Mouse (Mus musculus) layer of hippocampus, adult 2 months (tissue): ENCODE results near the gene Prkn. TPM values are rescaled to one million over a fixed set of nuclear protein-coding genes. Genes with fewer than 3 reads are reported as not detected.

ENCODE experiments used
- DNase-seq, 2 experiments: peaks; one replicate each; pipeline ENCODE4 v3.0.0; 2022; ENCODE audit warnings: low spot score in 2 of 2
- H3K27ac ChIP-seq: fragments of 200-600 bp; 2 replicates; pipeline ENCODE4 v1.8.1; 2022
- H3K4me3 ChIP-seq: fragments of 200-600 bp; 2 replicates; pipeline ENCODE4 v1.8.1; 2022; ENCODE audit warnings: mild to moderate bottlenecking
- CTCF ChIP-seq: fragments of 200-600 bp; conservative IDR thresholded peaks from 2 replicates; pipeline ENCODE4 v1.8.1; 2022; ENCODE audit warnings: antibody characterized with exemption, mild to moderate bottlenecking, moderate library complexity
- total RNA-seq, 2 experiments: library from RNA; stranded (reverse); gene quantifications; 2 replicates each; pipeline ENCODE4 v1.2.3; 2021

The Prkn gene
- total RNA-seq, 2 experiments from 2014 or later, result 18.0 to 22.4 TPM

DNA sequence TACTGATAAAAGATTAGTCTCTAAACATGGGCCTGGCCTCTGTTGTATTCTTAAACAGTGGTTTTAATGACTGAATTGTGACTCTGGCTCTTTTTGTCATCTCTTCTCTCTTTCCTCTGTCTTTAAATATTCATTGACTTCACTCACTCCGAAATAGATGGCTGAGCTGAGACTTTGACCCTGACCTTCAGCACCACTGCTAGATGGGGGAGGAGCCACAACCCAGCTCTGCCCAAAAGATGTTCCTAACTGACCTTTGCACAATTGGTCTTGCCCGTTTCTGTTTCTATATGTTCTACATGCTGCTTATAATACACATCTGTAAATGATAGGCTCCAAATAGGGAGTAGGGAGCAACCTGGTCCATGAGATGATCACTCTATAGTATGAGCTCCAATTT, 912.5 kb downstream of the Prkn start:
- H3K27ac ChIP-seq, result no peak overlapping the region
- no peak for DNase-seq
- no peak for TF ChIP-seq CTCF
- H3K4me3 ChIP-seq, result no peak overlapping the region

DNA sequence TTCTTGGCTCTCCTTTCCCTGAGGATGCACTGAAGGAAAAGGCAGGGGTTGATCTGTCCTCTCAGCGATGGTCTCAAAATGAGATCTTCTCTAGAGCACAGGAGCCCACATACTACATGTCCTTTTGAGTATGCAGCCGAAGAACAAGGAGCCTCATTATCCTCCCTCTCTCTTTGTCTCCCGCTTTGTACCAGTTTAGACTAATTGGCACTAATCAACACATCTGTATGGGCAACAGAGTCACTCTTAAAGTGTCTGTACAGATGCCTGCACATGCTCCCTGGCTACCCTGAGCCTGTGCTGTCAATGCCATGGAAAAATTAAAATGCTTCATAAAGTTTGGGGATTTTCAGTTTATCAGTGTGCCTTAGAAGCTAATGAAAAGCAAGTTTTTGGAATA, 924.9 kb downstream of the Prkn start:
- Histone ChIP-seq H3K27ac (no peak overlapping the region), H3K4me3 (no peak overlapping the region)
- no peak for TF ChIP-seq CTCF
- no peak for DNase-seq

DNA sequence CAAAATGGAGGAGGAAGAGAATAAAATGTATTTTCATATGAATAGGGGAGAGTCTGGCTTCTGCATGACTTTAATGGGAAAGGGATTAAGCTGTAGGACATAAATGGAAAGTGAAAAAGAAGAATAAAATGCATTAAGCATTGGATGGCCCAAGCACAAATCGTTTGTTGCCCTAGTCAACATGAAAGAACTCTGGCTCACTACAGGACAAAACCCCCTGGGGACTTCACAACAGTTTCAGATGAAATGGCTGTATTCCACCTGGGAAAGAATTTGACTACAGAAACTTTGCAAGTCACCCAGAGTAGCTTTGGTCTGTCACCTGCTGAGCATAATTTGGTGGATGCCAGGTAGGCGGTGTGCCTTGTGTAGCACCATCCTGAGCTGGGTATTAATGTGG, 925.4 kb downstream of the Prkn start:
- H3K4me3 ChIP-seq, result no peak overlapping the region
- no peak for DNase-seq
- H3K27ac ChIP-seq, result no peak overlapping the region
- TF ChIP-seq CTCF, result no peak

DNA sequence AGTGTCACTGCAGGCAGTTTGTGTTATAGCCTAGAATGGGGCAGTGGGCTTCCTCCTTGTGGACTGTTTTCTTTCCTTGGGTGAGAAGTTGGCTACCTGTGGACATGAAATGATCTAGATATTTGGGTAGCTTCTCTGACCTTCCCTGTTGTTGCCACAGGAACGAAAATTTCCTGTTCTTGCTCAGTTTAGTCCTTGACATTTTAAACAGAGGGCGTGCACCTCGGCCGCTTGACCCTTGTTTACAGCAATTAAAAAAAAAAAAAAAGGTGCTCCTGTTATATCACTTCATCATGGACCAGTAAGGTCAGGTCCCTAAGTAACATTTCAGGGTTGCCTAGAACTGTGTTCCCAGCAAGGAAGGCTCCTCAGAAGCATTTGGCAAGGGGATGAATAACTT, 927.1 kb downstream of the Prkn start:
- DNase-seq, result no peak
- no peak for TF ChIP-seq CTCF
- H3K4me3 ChIP-seq, result no peak overlapping the region
- no peak overlapping the region for H3K27ac ChIP-seq

DNA sequence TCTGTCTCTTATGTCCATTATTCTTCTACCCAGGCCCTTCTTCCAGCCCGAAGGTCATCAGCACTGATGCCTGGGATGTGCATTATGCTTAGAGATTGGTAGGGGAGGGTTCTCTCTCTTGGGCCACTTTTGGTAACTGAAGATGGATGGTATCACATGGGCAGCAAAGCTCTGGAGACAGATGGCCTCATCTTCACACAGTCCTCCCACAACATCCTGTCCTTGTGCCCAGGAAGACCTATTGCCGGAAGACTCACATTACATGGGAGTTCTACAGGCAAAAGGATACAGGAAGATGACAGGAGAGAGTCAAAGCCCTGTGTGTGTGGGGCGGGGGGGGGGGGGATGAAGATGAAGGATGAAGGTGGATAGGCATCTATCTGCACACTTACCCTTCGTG, 928.2 kb downstream of the Prkn start:
- Histone ChIP-seq H3K27ac (no peak overlapping the region), H3K4me3 (no peak overlapping the region)
- no peak for DNase-seq
- no peak for TF ChIP-seq CTCF

DNA sequence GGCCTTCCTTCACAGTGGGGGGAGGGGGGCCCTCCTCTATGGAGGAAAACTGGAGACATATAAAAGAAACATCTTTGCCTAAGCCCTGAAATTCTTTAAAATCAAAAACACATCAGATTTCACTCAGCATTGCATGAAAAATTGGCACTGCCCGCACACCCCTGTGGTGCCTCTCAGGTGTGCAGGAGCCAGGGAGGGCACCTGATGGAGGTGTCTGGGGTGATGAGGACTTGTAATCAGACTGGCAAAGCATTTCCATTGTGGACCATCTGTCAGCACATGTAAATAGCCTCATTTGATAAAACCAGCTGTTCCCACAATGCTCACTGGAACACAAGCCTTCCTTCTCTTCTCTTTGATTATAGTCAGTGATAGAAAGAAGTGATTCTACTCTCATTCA, 928.8 kb downstream of the Prkn start:
- no peak for TF ChIP-seq CTCF
- no peak overlapping the region for H3K27ac ChIP-seq
- no peak overlapping the region for H3K4me3 ChIP-seq
- no peak for DNase-seq

DNA sequence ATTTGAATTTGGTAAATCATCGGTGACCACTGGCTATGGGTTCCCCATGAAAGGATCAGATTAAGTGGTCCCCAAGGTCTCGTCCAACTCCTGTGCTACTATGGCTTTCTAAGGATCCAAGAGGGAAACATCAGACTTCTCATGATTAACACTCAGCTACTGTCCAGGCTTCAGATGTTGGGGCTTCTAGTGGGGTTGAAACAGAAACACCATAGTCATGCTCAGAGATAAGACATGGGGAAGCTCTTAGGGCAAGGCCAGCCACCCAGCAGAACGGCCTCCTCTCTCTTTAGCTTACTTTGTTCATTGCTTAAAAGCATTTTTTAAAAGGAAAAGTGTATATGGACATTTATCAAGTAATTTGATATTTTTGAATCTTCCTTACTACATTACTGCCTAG, 929.3 kb downstream of the Prkn start:
- no peak for DNase-seq
- Histone ChIP-seq H3K27ac (no peak overlapping the region), H3K4me3 (no peak overlapping the region)
- no peak for TF ChIP-seq CTCF

DNA sequence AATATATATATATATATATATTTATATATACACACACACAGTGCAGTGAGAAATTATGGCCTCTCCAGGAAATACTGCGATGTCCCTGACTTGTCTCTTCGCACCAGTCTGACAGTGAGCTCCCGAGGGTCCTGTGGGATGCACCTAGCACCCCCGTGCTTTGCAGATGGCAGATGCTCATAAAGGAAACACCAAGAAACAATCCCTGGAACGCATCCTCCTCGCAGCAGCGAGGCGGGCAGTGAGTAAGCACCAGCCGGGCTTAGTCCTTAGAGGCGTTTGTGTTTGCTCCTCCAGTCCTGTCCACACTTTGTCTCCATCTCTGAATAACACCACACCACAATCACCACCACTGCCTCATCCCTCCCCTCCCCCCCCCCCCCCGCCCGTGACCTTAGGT, 939.4 kb downstream of the Prkn start:
- TF ChIP-seq CTCF, result no peak
- Histone ChIP-seq H3K27ac (no peak overlapping the region), H3K4me3 (no peak overlapping the region)
- peak in 1 of 2 experiments; percentile 27 for DNase-seq

DNA sequence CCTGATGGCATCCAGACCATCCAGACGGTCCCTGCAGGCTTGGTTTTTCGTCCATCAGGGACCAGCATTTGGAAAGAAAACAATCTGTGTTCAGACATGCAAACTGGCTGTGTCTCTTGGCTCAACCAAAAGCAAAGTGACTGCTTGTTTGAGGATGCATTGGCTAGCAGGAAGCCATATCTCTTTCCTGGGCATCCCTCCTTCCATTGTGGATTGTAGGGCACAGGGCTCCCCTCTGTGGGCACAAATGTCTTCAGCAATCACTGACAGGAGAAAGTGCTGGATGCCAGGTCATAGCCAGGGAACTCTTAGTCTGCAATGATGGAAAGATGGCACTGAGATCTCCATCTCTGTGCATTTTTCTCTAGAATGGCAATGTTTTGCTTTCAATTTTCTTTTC, 939.8 kb downstream of the Prkn start:
- Histone ChIP-seq H3K4me3 (no peak overlapping the region), H3K27ac (no peak overlapping the region)
- peak; percentile 42 for TF ChIP-seq CTCF
- peak in 1 of 2 experiments; percentile 16 for DNase-seq

DNA sequence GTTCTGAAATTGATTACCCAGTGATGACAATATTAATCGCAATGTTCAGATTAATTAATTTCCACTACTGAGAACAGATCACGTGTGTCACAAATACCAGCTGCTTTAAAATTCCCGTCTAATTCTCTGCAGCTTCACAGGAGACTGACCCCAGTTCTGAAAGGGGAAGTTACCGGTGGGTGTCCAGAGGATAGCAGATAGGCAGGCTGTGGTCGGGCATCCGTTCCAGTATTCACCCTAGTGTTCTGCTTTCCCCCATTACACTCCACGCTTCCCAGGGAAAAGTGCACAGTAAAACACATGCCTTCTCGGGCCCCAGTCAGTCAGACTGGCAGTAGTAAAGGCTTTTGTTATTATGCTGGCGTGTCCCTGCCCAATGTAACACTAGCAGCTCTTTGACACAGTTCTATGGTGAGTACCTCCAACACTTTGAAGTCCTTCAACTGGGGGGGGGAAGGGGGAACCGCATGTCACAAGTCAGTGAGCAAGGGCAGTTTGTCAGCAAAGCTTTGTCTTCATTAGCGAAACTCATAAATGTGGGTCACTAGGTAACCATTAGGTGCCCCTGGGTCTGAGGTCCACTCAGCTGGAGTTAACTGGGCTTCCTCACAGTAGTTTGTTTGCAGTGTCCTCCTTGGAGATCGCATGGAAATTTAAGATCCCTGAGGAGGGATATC, 940.8 kb downstream of the Prkn start:
- H3K4me3 ChIP-seq, result no peak overlapping the region
- H3K27ac ChIP-seq, result no peak overlapping the region
- DNase-seq, result no peak
- no peak for TF ChIP-seq CTCF

DNA sequence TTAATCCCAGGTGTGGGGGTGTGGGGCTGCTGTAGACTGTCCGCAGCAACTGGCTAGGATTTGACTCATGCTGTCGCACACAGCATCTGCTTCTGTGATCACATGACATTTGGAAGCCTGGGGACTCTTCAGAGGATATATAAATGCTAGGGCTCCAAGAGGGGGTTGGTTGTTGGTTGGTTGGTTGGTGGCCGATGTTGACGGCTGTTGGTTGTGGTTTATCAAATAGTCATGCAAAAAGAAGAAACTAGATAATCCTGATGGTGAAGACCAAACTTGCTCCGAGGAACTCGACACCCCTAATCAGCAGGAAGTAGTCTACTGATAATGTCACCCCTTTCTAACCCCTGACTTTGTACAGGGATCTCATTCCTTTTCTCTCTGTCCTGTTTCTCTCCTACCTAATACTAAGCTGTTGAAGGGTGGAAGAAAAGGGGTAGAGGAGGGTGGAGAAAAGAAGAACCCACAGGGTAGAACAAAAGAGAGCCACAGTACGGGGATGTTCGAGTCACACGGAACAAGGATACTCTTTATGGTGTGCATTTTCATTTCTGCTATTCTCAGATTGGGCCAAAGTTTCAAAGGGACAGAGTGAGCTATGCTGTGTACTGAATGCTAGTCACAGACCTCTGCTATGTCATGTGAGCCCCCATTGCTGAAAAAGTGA, 948.2 kb downstream of the Prkn start:
- DNase-seq, result no peak
- H3K27ac ChIP-seq, result no peak overlapping the region
- H3K4me3 ChIP-seq, result no peak overlapping the region
- no peak for TF ChIP-seq CTCF

DNA sequence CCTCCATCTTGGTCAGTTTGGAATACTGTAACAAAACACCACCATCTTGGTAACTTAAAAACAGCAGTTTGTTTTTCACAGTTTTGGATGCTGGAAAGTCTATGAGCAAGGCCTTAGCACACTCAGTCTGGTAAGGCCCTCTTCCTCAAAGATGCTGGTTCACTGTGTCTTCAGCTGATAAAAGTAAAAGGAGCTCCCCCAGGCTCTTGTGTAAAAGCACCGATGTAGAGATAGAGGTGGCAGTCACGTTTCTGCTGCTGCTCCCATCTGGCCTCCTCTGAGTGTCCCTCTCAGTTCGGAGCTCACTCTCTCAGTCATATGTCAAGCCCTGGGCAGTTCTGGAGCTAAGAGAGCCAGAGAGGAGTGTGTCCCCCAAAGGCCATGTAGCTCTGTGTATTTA, 955.8 kb downstream of the Prkn start:
- DNase-seq, result no peak
- H3K27ac ChIP-seq, result no peak overlapping the region
- no peak for TF ChIP-seq CTCF
- no peak overlapping the region for H3K4me3 ChIP-seq

DNA sequence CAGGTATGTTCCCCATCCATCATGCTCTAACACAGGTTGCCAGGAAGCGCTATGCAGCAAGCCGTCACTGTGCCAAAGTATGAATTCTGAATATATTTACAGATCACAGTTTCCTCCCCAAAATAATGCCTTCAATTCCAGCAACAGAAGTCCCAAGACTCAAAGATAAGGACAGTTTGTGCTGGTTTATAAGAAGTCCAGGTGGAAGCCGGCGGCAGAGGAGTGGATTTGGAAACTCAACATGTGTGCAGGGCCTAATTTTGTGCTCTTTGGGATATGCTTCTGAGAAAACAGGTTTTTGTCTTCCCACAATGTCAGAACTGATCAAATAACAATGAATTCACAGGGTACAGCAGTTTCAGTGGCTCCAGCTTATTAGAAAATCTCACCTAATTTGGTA, 961.0 kb downstream of the Prkn start:
- peak; percentile 30 to 44 for DNase-seq
- Histone ChIP-seq H3K27ac (peak overlapping the region; percentile 67), H3K4me3 (no peak overlapping the region)
- TF ChIP-seq CTCF, result no peak

DNA sequence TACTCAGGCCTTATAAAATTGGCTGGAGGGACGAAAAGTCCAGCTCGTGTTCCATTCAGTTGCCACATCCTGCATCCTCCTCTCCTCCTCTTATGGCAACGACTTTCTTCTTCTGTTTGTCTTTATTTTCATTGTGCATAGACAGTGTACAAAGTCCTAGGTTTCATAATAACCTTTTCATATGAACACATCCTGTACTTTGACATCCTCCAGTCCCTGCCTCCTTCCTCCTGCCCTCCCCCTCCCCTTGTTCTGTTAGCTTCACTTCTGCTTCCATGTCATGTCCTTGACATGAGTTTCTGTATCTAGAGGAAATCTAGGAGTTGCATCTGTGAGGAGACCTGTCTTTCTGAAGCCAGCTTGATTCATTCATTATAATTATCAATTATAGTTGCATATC, 967.1 kb downstream of the Prkn start:
- no peak overlapping the region for H3K4me3 ChIP-seq
- DNase-seq, result no peak
- H3K27ac ChIP-seq, result no peak overlapping the region
- no peak for TF ChIP-seq CTCF
